Mouse (Mus musculus) adrenal gland, adult 18-20 months (tissue): Measurements from ENCODE around the gene Med7. TPM values are rescaled to one million over a fixed set of nuclear protein-coding genes. Genes with fewer than 3 reads are reported as not detected.

ENCODE experiments used
- DNase-seq, 2 experiments: peaks; one replicate each; pipeline ENCODE4 v3.0.0; 2021 to 2022; ENCODE audit warnings: low spot score in 2 of 2
- total RNA-seq, 2 experiments: library from RNA; stranded (reverse); gene quantifications; 1 replicate in 1 of 2; 2 replicates in 1 of 2; pipeline ENCODE4 v1.2.3; 2021

Med7 gene
- total RNA-seq, 2 experiments from 2014 or later: 44.6 to 53.3 TPM

- DNase-seq: no peak
These were observed 51.5 kb downstream of the Med7 start for GRCm38 (mm10) chr11:46488231-46488630.

- DNase-seq: no peak
These were observed 51.9 kb downstream of the Med7 start for GRCm38 (mm10) chr11:46488650-46489049.

Other genes with a start within 250 kb of the Med7 start
- gene Fndc9, start 201.4 kb upstream of the Med7 start, total RNA-seq: not detected
- 10 to 100 TPM; 55.9 to 77.0 TPM for gene Cyfip2, start 124.1 kb upstream of the Med7 start, total RNA-seq
- gene Itk, start 47.4 kb upstream of the Med7 start, total RNA-seq: under 1 TPM; 0.23 to 0.58 TPM
- gene Fam71b, start 40.4 kb upstream of the Med7 start, total RNA-seq: not detected
- 1 to 10 TPM; 3.0 to 3.4 TPM for gene Havcr2, start 18.0 kb downstream of the Med7 start, total RNA-seq
- not detected for gene Gm12169, start 87.3 kb downstream of the Med7 start, total RNA-seq
- gene BC053393, start 134.6 kb downstream of the Med7 start, total RNA-seq: not detected
- not detected for gene Dppa1, start 192.3 kb downstream of the Med7 start, total RNA-seq